Mouse (Mus musculus) CH12.LX (cell line): Measurements from ENCODE around the gene Samd7. TPM values are rescaled to one million over a fixed set of nuclear protein-coding genes. Genes with fewer than 3 reads are reported as not detected.

Experiments
- DNase-seq: peaks from one replicate; pipeline ENCODE4 v3.0.0-alpha.2; 2013; ENCODE audit errors: extremely low read depth
- H3K27ac ChIP-seq: 2 replicates; pipeline ENCODE4 v1.5.1; 2012; ENCODE audit warnings: low read depth, mild to moderate bottlenecking, control low read depth, moderate library complexity; ENCODE audit not compliant: insufficient read depth
- H3K27me3 ChIP-seq: replicated peaks from 2 replicates; pipeline ENCODE3; 2012; ENCODE audit warnings: inconsistent platforms
- H3K36me3 ChIP-seq, 2 experiments: replicated peaks in 1 of 2; 2 replicates each; pipeline versions ENCODE3 to v1.6.1; 2012; ENCODE audit warnings: inconsistent platforms in 1 of 2, low read length in 1 of 2, mild to moderate bottlenecking in 1 of 2, mixed read lengths in 1 of 2, moderate library complexity in 1 of 2; ENCODE audit not compliant: control insufficient read depth in 1 of 2, insufficient read depth in 1 of 2
- H3K4me1 ChIP-seq, 2 experiments: 2 replicates each; pipeline ENCODE4 v1.6.1; 2012; ENCODE audit warnings: inconsistent platforms in 1 of 2, moderate library complexity in 1 of 2; ENCODE audit not compliant: insufficient read depth in 2 of 2, control insufficient read depth in 1 of 2
- H3K4me2 ChIP-seq: 2 replicates; pipeline ENCODE4 v1.6.1; 2012; ENCODE audit warnings: low read depth, mild to moderate bottlenecking, control low read depth; ENCODE audit not compliant: poor library complexity, insufficient read depth, severe bottlenecking
- H3K4me3 ChIP-seq, 3 experiments: fragments of 150-350 bp in 1 of 3; sonication (generic) in 1 of 3; replicated peaks in 1 of 3; 2 replicates each; pipeline versions ENCODE3 to v1.5.1; 2011 to 2012; ENCODE audit warnings: low read depth in 2 of 3, low read length in 2 of 3, mild to moderate bottlenecking in 2 of 3, moderate library complexity in 2 of 3, control low read depth in 1 of 3, improper control_type of control experiment in 1 of 3, inconsistent platforms in 1 of 3, mixed read lengths in 1 of 3; ENCODE audit not compliant: poor library complexity in 1 of 3
- H3K79me2 ChIP-seq: replicated peaks from 2 replicates; pipeline ENCODE4 v1.6.1; 2012; ENCODE audit warnings: mild to moderate bottlenecking, moderate library complexity; ENCODE audit not compliant: control insufficient read depth, poor library complexity, insufficient read depth, severe bottlenecking; ENCODE audit errors: extremely low read depth
- H3K9ac ChIP-seq: 2 replicates; pipeline ENCODE4 v1.6.1; 2012; ENCODE audit warnings: low read depth, mild to moderate bottlenecking, control low read depth, moderate library complexity; ENCODE audit not compliant: insufficient read depth
- H3K9me3 ChIP-seq: replicated peaks from 2 replicates; pipeline ENCODE3; 2012; ENCODE audit warnings: low read length, inconsistent platforms, mixed read lengths
- CHD1 ChIP-seq: IDR thresholded peaks from 2 replicates; pipeline ENCODE4 v1.6.1; 2012; ENCODE audit warnings: low read depth, low read length, improper control_type of control experiment, inconsistent platforms
- E2F4 ChIP-seq: IDR thresholded peaks from 2 replicates; pipeline ENCODE4 v1.6.1; 2011; ENCODE audit warnings: low read depth, low read length, improper control_type of control experiment; ENCODE audit not compliant: insufficient replicate concordance
- HCFC1 ChIP-seq: IDR thresholded peaks from 2 replicates; pipeline ENCODE4 v1.6.1; 2012; ENCODE audit warnings: low read depth, mild to moderate bottlenecking, inconsistent platforms, low read length, improper control_type of control experiment
- IRF4 ChIP-seq: IDR thresholded peaks from 2 replicates; pipeline ENCODE4 v1.6.1; 2014; ENCODE audit warnings: low read depth, mild to moderate bottlenecking, inconsistent platforms, low read length, improper control_type of control experiment
- KAT2A ChIP-seq: IDR thresholded peaks from 2 replicates; pipeline ENCODE4 v1.6.1; 2012; ENCODE audit warnings: low read length, improper control_type of control experiment, inconsistent platforms; ENCODE audit not compliant: insufficient replicate concordance
- MAZ ChIP-seq: IDR thresholded peaks from 2 replicates; pipeline ENCODE4 v1.6.1; 2012; ENCODE audit warnings: low read depth, mild to moderate bottlenecking, inconsistent platforms, low read length, improper control_type of control experiment, moderate library complexity
- MYC ChIP-seq: IDR thresholded peaks from 2 replicates; pipeline ENCODE4 v1.6.1; 2011; ENCODE audit warnings: low read depth, mild to moderate bottlenecking, improper control_type of control experiment, low read length
- PAX5 ChIP-seq: IDR thresholded peaks from 2 replicates; pipeline ENCODE4 v1.6.1; 2012; ENCODE audit warnings: low read length, inconsistent platforms, mixed read lengths
- POLR2AphosphoS2 ChIP-seq: IDR thresholded peaks from 2 replicates; pipeline ENCODE4 v1.6.1; 2011; ENCODE audit warnings: low read depth, low read length, improper control_type of control experiment
- SIN3A ChIP-seq: IDR thresholded peaks from 2 replicates; pipeline ENCODE4 v1.6.1; 2012; ENCODE audit warnings: low read length, improper control_type of control experiment, inconsistent platforms
- SMC3 ChIP-seq: IDR thresholded peaks from 2 replicates; pipeline ENCODE4 v1.6.1; 2011; ENCODE audit warnings: low read depth, low read length, improper control_type of control experiment
- ZMIZ1 ChIP-seq: IDR thresholded peaks from 2 replicates; pipeline ENCODE4 v1.6.1; 2012; ENCODE audit warnings: low read depth, mild to moderate bottlenecking, inconsistent platforms, low read length, improper control_type of control experiment
- dilution Hi-C: fragments of 300-500 bp; cut with MboI; formaldehyde crosslinking; loops from 2 replicates; pipeline ENCODE4 v1.14.3; 2020; ENCODE audit warnings: low sequenced_read_pairs; ENCODE audit not compliant: extremely low pct_unique_long_range_greater_than_20kb, extremely low pct_ligation_motif_present
- in situ Hi-C: fragments of 300-500 bp; cut with MboI; formaldehyde crosslinking; loops from 3 replicates; pipeline ENCODE4 v1.14.3; 2019; ENCODE audit warnings: low sequenced_read_pairs, low pct_ligation_motif_present, low pct_unique_long_range_greater_than_20kb, mixed read lengths
- polyA plus RNA-seq: library from polyadenylated mRNA; unstranded; fragments of >175 nt; gene quantifications from 2 replicates; pipeline ENCODE4 v1.2.1, GENCODE M21; 2012; ENCODE audit warnings: low read depth; ENCODE audit not compliant: insufficient read length
- total RNA-seq, 2 experiments: library from RNA; depleted of rRNA; stranded (reverse); fragments of 300-350 nt in 1 of 2; fragments of >200 nt in 1 of 2; gene quantifications; 2 replicates each; pipeline ENCODE4 v1.2.3; 2012 to 2014

Samd7 gene
- total and polyA plus RNA-seq, 3 experiments: not detected

- no peaks in the 10 kb centered on the region for H3K9me3 ChIP-seq
- no peaks in the 10 kb centered on the region for H3K79me2 ChIP-seq
- dilution Hi-C loops (no loop called here), in situ Hi-C loops (no loop called here)
- TF ChIP-seq HCFC1: no peak
- TF ChIP-seq MYC: no peak
- no peak for TF ChIP-seq IRF4
- no peak for DNase-seq
- H3K4me3 ChIP-seq: no peak overlapping the region
- H3K4me2 ChIP-seq: no peak overlapping the region
- no peak overlapping the region for H3K9ac ChIP-seq
- H3K27ac ChIP-seq: no peak overlapping the region
- no peaks in the 10 kb centered on the region for H3K36me3 ChIP-seq
- H3K4me1 ChIP-seq: no peaks in the 10 kb centered on the region
- no peaks in the 10 kb centered on the region for H3K27me3 ChIP-seq
Measured at GRCm38 (mm10) chr3:30771560-30771959, 25.5 kb downstream of the Samd7 start.

- no peaks in the 10 kb centered on the region for H3K79me2 ChIP-seq
- DNase-seq: no peak
- H3K4me2 ChIP-seq: no peak overlapping the region
- H3K27me3 ChIP-seq: no peaks in the 10 kb centered on the region
- no peaks in the 10 kb centered on the region for H3K9me3 ChIP-seq
- H3K27ac ChIP-seq: no peak overlapping the region
- dilution Hi-C loops (no loop called here), in situ Hi-C loops (no loop called here)
- no peak overlapping the region for H3K4me3 ChIP-seq
- H3K36me3 ChIP-seq: no peaks in the 10 kb centered on the region
- TF ChIP-seq E2F4 (no peak), KAT2A (no peak), ZMIZ1 (no peak), SIN3A (no peak)
- no peak overlapping the region for H3K9ac ChIP-seq
- H3K4me1 ChIP-seq: no peaks in the 10 kb centered on the region
Measured at GRCm38 (mm10) chr3:30772631-30773030, 26.5 kb downstream of the Samd7 start.

GRCm38 (mm10) chr3:30774677-30775076 is 28.6 kb downstream of the Samd7 start:
- Histone ChIP-seq H3K36me3 (no peaks in the 10 kb centered on the region), H3K27me3 (no peaks in the 10 kb centered on the region), H3K27ac (no peak overlapping the region), H3K9ac (no peak overlapping the region), H3K4me1 (no peaks in the 10 kb centered on the region), H3K79me2 (no peaks in the 10 kb centered on the region), H3K9me3 (no peaks in the 10 kb centered on the region), H3K4me3 (no peak overlapping the region), H3K4me2 (no peak overlapping the region)
- dilution Hi-C loops (no loop called here), in situ Hi-C loops (no loop called here)
- DNase-seq: no peak
- no peak for TF ChIP-seq MYC
- no peak for TF ChIP-seq SMC3
- no peak for TF ChIP-seq MAZ
- no peak for TF ChIP-seq PAX5
- TF ChIP-seq POLR2AphosphoS2: no peak
- TF ChIP-seq IRF4: no peak
- no peak for TF ChIP-seq CHD1
